23 mouse cellular contexts compared by ENCODE assay signal in genomic region chr16:42998896-42999295, GRCm38 (mm10).
"Had no signal": no experiment of that assay in that cellular context is flagged by ENCODE, and none has a peak within 500 bp of the region (broad histone marks: within the 10 kb centered on the region; RNA-seq: fewer than 3 reads in every experiment).

No protein-coding gene starts in this region.

- H3K9ac ChIP-seq: heart, embryonic 13.5 days; heart, embryonic 15.5 days; hindbrain, embryonic 12.5 days; hindbrain, embryonic 14.5 days; intestine, embryonic 15.5 days; limb, embryonic 13.5 days; limb, embryonic 15.5 days; liver, embryonic 12.5 days; liver, embryonic 14.5 days had no signal

- H3K4me1 ChIP-seq: heart, embryonic 13.5 days; heart, embryonic 15.5 days; hindbrain, embryonic 10.5 days; hindbrain, embryonic 12.5 days; intestine, embryonic 15.5 days; limb, embryonic 13.5 days; limb, embryonic 15.5 days; liver, embryonic 12.5 days had no signal

- H3K4me3 ChIP-seq: heart, embryonic 13.5 days; heart, embryonic 15.5 days; hindbrain, embryonic 10.5 days; hindbrain, embryonic 12.5 days; intestine, embryonic 15.5 days; layer of hippocampus, adult 2 months; left cerebral cortex, adult 2 months; limb, embryonic 13.5 days; limb, embryonic 15.5 days; liver, embryonic 12.5 days had no signal

- H3K27me3 ChIP-seq: heart, embryonic 13.5 days; heart, embryonic 15.5 days; hindbrain, embryonic 12.5 days; intestine, embryonic 15.5 days; limb, embryonic 13.5 days; limb, embryonic 15.5 days; liver, embryonic 12.5 days had no signal

- DNase-seq: gastrocnemius, postnatal 14 days; gastrocnemius, postnatal 36 days; heart, adult 18-20 months; heart, postnatal 14 days; heart, postnatal 36 days; kidney, adult 18-20 months; kidney, adult 8-10 months; kidney, postnatal 10 days; kidney, postnatal 25 days; kidney, postnatal 4 days; left cerebral cortex, postnatal 4 days had no signal

- H3K36me3 ChIP-seq: heart, embryonic 13.5 days; heart, embryonic 15.5 days; hindbrain, embryonic 10.5 days; hindbrain, embryonic 12.5 days; intestine, embryonic 15.5 days; limb, embryonic 13.5 days; limb, embryonic 15.5 days; liver, embryonic 12.5 days had no signal

- H3K27ac ChIP-seq: heart, embryonic 13.5 days; heart, embryonic 15.5 days; hindbrain, embryonic 10.5 days; hindbrain, embryonic 12.5 days; hindbrain, embryonic 14.5 days; intestine, embryonic 15.5 days; layer of hippocampus, adult 2 months; left cerebral cortex, adult 2 months; limb, embryonic 13.5 days; limb, embryonic 15.5 days; liver, embryonic 12.5 days; liver, embryonic 14.5 days had no signal
